Mouse (Mus musculus) midbrain, embryonic 15.5 days (tissue): ENCODE results near the gene Psap. TPM values are rescaled to one million over a fixed set of nuclear protein-coding genes. Genes with fewer than 3 reads are reported as not detected.

Experiments used
- ATAC-seq: fragments of 200-750 bp; cut with Nextera tagmentation; replicated peaks from 2 replicates; pipeline ENCODE4 v1.8.0; 2017; ENCODE audit warnings: moderate TSS enrichment
- H3K27ac ChIP-seq: fragments of 300-500 bp; sonication (generic); 2 replicates; pipeline ENCODE4 v1.5.1; 2015; ENCODE audit warnings: mild to moderate bottlenecking, inconsistent platforms
- H3K27me3 ChIP-seq: fragments of 300-500 bp; sonication (generic); replicated peaks from 2 replicates; pipeline ENCODE4 v1.6.1; 2015; ENCODE audit warnings: inconsistent platforms
- H3K36me3 ChIP-seq: fragments of 300-500 bp; sonication (generic); replicated peaks from 2 replicates; pipeline ENCODE4 v1.6.1; 2015; ENCODE audit warnings: inconsistent platforms
- H3K4me1 ChIP-seq: fragments of 300-500 bp; sonication (generic); 2 replicates; pipeline ENCODE4 v1.6.1; 2015; ENCODE audit warnings: inconsistent platforms
- H3K4me2 ChIP-seq: fragments of 300-500 bp; sonication (generic); 2 replicates; pipeline ENCODE4 v1.6.1; 2015; ENCODE audit warnings: inconsistent platforms, mild to moderate bottlenecking, moderate library complexity
- H3K4me3 ChIP-seq: fragments of 300-500 bp; sonication (generic); 2 replicates; pipeline ENCODE4 v1.5.1; 2015; ENCODE audit warnings: mild to moderate bottlenecking, inconsistent platforms
- H3K9ac ChIP-seq: fragments of 300-500 bp; sonication (generic); 2 replicates; pipeline ENCODE4 v1.6.1; 2015; ENCODE audit warnings: mild to moderate bottlenecking, inconsistent platforms
- H3K9me3 ChIP-seq: fragments of 300-500 bp; sonication (generic); 2 replicates; pipeline ENCODE4 v1.6.1; 2016; ENCODE audit warnings: inconsistent platforms
- WGBS: fragments of 180-500 bp; shearing (Covaris S2); methylation state at CpG from one replicate; pipeline ENCODE4 v1.1.7; 2015; ENCODE audit warnings: mixed read lengths; 5-methylcytosine and 5-hydroxymethylcytosine counted together
- polyA plus RNA-seq: library from polyadenylated mRNA; unstranded; fragments of >200 nt; fragmentation: Nextera tagmentation; extraction: Ambion mirVana; gene quantifications from 2 replicates; pipeline ENCODE4 v1.2.1, GENCODE M21; 2015

Psap gene
- polyA plus RNA-seq, 1 experiment from 2014 or later, result 169 TPM

GRCm38 (mm10) chr10:60268738-60269137 is 8.7 kb upstream of the Psap start:
- Histone ChIP-seq H3K9me3 (no peaks in the 10 kb centered on the region), H3K36me3 (no peaks in the 10 kb centered on the region), H3K4me3 (no peak overlapping the region), H3K27me3 (no peaks in the 10 kb centered on the region), H3K27ac (no peak overlapping the region), H3K9ac (no peak overlapping the region), H3K4me1 (no peaks in the 10 kb centered on the region), H3K4me2 (no peak overlapping the region)
- WGBS, result 85% methylated on average over 11 of the region's 11 CpGs
- ATAC-seq, result no peak

GRCm38 (mm10) chr10:60269141-60270064 is 8.0 kb upstream of the Psap start:
- 82% methylated on average over 13 of the region's 13 CpGs for WGBS
- Histone ChIP-seq H3K27ac (no peak overlapping the region), H3K36me3 (no peaks in the 10 kb centered on the region), H3K27me3 (no peaks in the 10 kb centered on the region), H3K9me3 (no peaks in the 10 kb centered on the region), H3K4me1 (no peaks in the 10 kb centered on the region), H3K4me3 (no peak overlapping the region), H3K9ac (no peak overlapping the region), H3K4me2 (no peak overlapping the region)
- ATAC-seq, result no peak

GRCm38 (mm10) chr10:60271015-60271414 is 6.4 kb upstream of the Psap start:
- 80% methylated on average over 6 of the region's 6 CpGs for WGBS
- H3K4me2 ChIP-seq, result no peak overlapping the region
- no peaks in the 10 kb centered on the region for H3K9me3 ChIP-seq
- H3K27ac ChIP-seq, result no peak overlapping the region
- no peak for ATAC-seq
- H3K4me3 ChIP-seq, result no peak overlapping the region
- no peak overlapping the region for H3K9ac ChIP-seq
- no peaks in the 10 kb centered on the region for H3K27me3 ChIP-seq
- H3K4me1 ChIP-seq, result no peaks in the 10 kb centered on the region
- H3K36me3 ChIP-seq, result no peaks in the 10 kb centered on the region

- H3K9me3 ChIP-seq, result no peaks in the 10 kb centered on the region
- ATAC-seq, result no peak
Measured at GRCm38 (mm10) chr10:60272241-60272640, 5.2 kb upstream of the Psap start.

GRCm38 (mm10) chr10:60273382-60273781 is 4.0 kb upstream of the Psap start:
- Histone ChIP-seq H3K4me1 (peaks cover 7% of the 10 kb centered on the region), H3K27me3 (no peaks in the 10 kb centered on the region), H3K4me2 (no peak overlapping the region), H3K9me3 (no peaks in the 10 kb centered on the region), H3K9ac (no peak overlapping the region), H3K27ac (no peak overlapping the region), H3K4me3 (no peak overlapping the region), H3K36me3 (no peaks in the 10 kb centered on the region)
- ATAC-seq, result no peak
- WGBS, result 78% methylated on average over 6 of the region's 6 CpGs

More at GRCm38 (mm10) chr10:60272241-60272640, 5.2 kb upstream of the Psap start:
- no peak overlapping the region for H3K9ac ChIP-seq
- peaks cover 3% of the 10 kb centered on the region; the same call in 1 of the 2 replicates for H3K4me1 ChIP-seq
- WGBS, result 67% methylated on average over 6 of the region's 6 CpGs
- no peak overlapping the region for H3K4me3 ChIP-seq
- H3K4me2 ChIP-seq, result no peak overlapping the region
- no peaks in the 10 kb centered on the region for H3K36me3 ChIP-seq
- no peaks in the 10 kb centered on the region for H3K27me3 ChIP-seq
- no peak overlapping the region for H3K27ac ChIP-seq

GRCm38 (mm10) chr10:60278006-60278399 is 576 bp downstream of the Psap start:
- Histone ChIP-seq H3K4me2 (peak overlapping the region; percentile 88), H3K4me3 (peak overlapping the region; percentile 88), H3K9me3 (no peaks in the 10 kb centered on the region), H3K27ac (peak overlapping the region; percentile 95), H3K27me3 (no peaks in the 10 kb centered on the region), H3K4me1 (peaks cover 53% of the 10 kb centered on the region), H3K9ac (peak overlapping the region; percentile 92), H3K36me3 (no peaks in the 10 kb centered on the region)
- 7% methylated on average over 13 of the region's 13 CpGs for WGBS
- ATAC-seq, result no peak

- peaks cover 59% of the 10 kb centered on the region for H3K4me1 ChIP-seq
- peak overlapping the region; percentile 88 for H3K4me2 ChIP-seq
- peak overlapping the region; percentile 88 for H3K4me3 ChIP-seq
- no peaks in the 10 kb centered on the region for H3K9me3 ChIP-seq
- no peak for ATAC-seq
- no peak overlapping the region for H3K27ac ChIP-seq
- H3K9ac ChIP-seq, result peak overlapping the region; percentile 92; the same call in 1 of the 2 replicates
- no peaks in the 10 kb centered on the region for H3K27me3 ChIP-seq
- H3K36me3 ChIP-seq, result no peaks in the 10 kb centered on the region
- WGBS, result 86% methylated on average over 3 of the region's 3 CpGs
Measured at GRCm38 (mm10) chr10:60278786-60279185, 1.4 kb downstream of the Psap start.

GRCm38 (mm10) chr10:60279290-60279940 is 2.0 kb downstream of the Psap start:
- H3K4me3 ChIP-seq, result peak overlapping the region; percentile 88
- no peaks in the 10 kb centered on the region for H3K36me3 ChIP-seq
- no peak for ATAC-seq
- no peak overlapping the region for H3K27ac ChIP-seq
- 59% methylated on average over 8 of the region's 8 CpGs for WGBS
- H3K9ac ChIP-seq, result peak overlapping the region; percentile 19; the same call in 1 of the 2 replicates
- no peaks in the 10 kb centered on the region for H3K9me3 ChIP-seq
- no peaks in the 10 kb centered on the region for H3K27me3 ChIP-seq
- peak overlapping the region; percentile 88 for H3K4me2 ChIP-seq
- H3K4me1 ChIP-seq, result peaks cover 65% of the 10 kb centered on the region

GRCm38 (mm10) chr10:60279941-60280301 is 2.5 kb downstream of the Psap start:
- 83% methylated on average over 9 of the region's 9 CpGs for WGBS
- Histone ChIP-seq H3K4me1 (peaks cover 70% of the 10 kb centered on the region), H3K9me3 (no peaks in the 10 kb centered on the region), H3K36me3 (no peaks in the 10 kb centered on the region), H3K27me3 (no peaks in the 10 kb centered on the region), H3K4me3 (no peak overlapping the region), H3K27ac (no peak overlapping the region), H3K4me2 (peak overlapping the region; percentile 88), H3K9ac (no peak overlapping the region)
- no peak for ATAC-seq

- no peak overlapping the region for H3K4me3 ChIP-seq
- peak overlapping the region; percentile 88 for H3K4me2 ChIP-seq
- no peak overlapping the region for H3K9ac ChIP-seq
- ATAC-seq, result no peak
- no peaks in the 10 kb centered on the region for H3K36me3 ChIP-seq
- no peaks in the 10 kb centered on the region for H3K9me3 ChIP-seq
- 96% methylated on average over 6 of the region's 6 CpGs for WGBS
- peaks cover 74% of the 10 kb centered on the region for H3K4me1 ChIP-seq
- no peaks in the 10 kb centered on the region for H3K27me3 ChIP-seq
- H3K27ac ChIP-seq, result no peak overlapping the region
Measured at GRCm38 (mm10) chr10:60280353-60280752, 2.9 kb downstream of the Psap start.

GRCm38 (mm10) chr10:60281571-60282050 is 4.2 kb downstream of the Psap start:
- Histone ChIP-seq H3K27me3 (no peaks in the 10 kb centered on the region), H3K36me3 (no peaks in the 10 kb centered on the region), H3K9me3 (no peaks in the 10 kb centered on the region), H3K9ac (no peak overlapping the region), H3K27ac (no peak overlapping the region), H3K4me1 (peaks cover 87% of the 10 kb centered on the region), H3K4me2 (no peak overlapping the region), H3K4me3 (no peak overlapping the region)
- no peak for ATAC-seq
- WGBS, result 88% methylated on average over 9 of the region's 9 CpGs

GRCm38 (mm10) chr10:60282116-60283014 is 4.9 kb downstream of the Psap start:
- Histone ChIP-seq H3K36me3 (no peaks in the 10 kb centered on the region), H3K27me3 (no peaks in the 10 kb centered on the region), H3K4me1 (peaks cover 91% of the 10 kb centered on the region), H3K4me3 (no peak overlapping the region), H3K27ac (no peak overlapping the region), H3K4me2 (no peak overlapping the region), H3K9ac (no peak overlapping the region), H3K9me3 (no peaks in the 10 kb centered on the region)
- WGBS, result 72% methylated on average over 10 of the region's 10 CpGs
- no peak for ATAC-seq
